Mouse (Mus musculus) urinary bladder, postnatal 36 days (tissue): Measurements from ENCODE around the gene Omd.
A peak's percentile ranks its signal among the peaks of the same experiment; 100 is the strongest.

Experiments
- DNase-seq, 2 experiments: peaks; one replicate each; pipeline ENCODE4 v3.0.0; 2022; ENCODE audit warnings: low spot score in 2 of 2, mixed read lengths in 1 of 2

Gene Omd

GRCm38 (mm10) chr13:49608589-49609322, 26.5 kb downstream of the Omd start:
- DNase-seq, result no peak

GRCm38 (mm10) chr13:49617021-49617420, 34.8 kb downstream of the Omd start:
- DNase-seq, result no peak

- DNase-seq, result no peak
Observed at GRCm38 (mm10) chr13:49618365-49618764, 36.1 kb downstream of the Omd start.

GRCm38 (mm10) chr13:49623216-49623615, 41.0 kb downstream of the Omd start:
- no peak for DNase-seq

GRCm38 (mm10) chr13:49628167-49628566, 45.9 kb downstream of the Omd start:
- DNase-seq, result no peak

GRCm38 (mm10) chr13:49629076-49629475, 46.8 kb downstream of the Omd start:
- DNase-seq, result peak in 1 of 2 experiments; percentile 32

GRCm38 (mm10) chr13:49639965-49640364, 57.7 kb downstream of the Omd start:
- DNase-seq, result no peak
